Mouse (Mus musculus) right cerebral cortex, adult 18-20 months (tissue): ENCODE measurements around the gene Dhx30.
"Not testable (repeated sequence)": the region's sequence is repeated elsewhere in the genome, so short reads cannot be mapped to it uniquely, and the experiment has no call there.

Experiments used
- DNase-seq: peaks from one replicate; pipeline ENCODE4 v3.0.0; 2022; ENCODE audit warnings: mixed read lengths

The Dhx30 gene

DNA sequence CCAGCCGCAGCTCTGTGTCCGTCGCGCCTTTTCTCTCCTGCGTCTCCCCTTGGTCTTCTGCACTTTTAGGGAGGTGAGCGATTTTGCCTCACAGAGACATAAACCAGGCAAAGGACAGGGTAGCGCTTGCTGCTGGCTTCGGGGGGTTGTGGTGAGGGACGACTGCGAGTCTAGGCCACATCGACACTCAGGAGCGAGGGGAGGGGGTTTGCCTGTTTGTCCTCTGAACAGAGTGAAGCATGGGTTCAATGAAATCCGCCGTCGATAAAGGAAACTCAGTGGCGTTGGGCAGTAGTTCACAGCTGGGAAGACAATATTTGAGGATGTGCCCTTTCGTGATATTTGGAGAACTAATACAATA, at the start of gene Dhx30:
TSS of gene Dhx30 (minus strand) at position 52 of the 361 bp plus-strand sequence.
- no peak for DNase-seq

DNA sequence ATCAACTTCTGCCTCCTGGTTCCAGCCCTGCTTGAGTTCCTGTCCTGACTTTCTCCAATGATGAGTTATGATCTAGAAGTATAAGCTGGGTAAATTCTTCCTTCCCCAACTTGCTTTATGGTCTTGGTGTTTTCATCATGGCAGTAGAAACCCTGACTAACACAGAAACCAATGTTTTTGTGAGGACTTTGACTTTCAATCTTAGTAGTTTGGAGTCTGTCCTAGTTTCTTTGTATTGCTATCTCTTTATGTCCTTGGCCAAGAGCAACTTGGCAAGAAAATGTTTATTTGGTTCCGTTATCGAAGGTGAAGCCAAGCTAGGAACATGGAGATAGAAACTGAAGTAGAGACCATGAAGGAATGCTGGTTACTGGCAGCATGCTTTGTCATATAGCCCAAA, 45.4 kb upstream of the Dhx30 start:
- no peak for DNase-seq

DNA sequence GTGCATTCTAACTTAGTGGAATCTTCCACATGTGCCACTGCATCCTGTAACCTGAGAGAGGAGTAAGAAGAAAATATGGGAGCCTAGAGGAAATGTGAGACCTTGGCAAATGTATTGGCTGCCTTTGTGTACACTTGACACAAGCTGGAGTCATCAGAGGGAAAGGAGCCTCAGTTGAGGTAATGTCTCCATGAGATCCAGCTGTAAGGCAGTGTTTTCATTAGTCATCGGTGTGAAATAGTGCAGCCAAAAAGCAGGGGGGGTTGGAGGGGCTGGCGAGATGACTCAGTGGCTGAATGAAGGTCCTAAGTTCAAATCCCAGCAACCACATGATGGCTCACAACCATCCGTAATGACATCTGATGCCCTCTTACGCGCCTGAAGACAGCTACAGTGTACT, 44.8 kb upstream of the Dhx30 start:
- DNase-seq, result no peak

DNA sequence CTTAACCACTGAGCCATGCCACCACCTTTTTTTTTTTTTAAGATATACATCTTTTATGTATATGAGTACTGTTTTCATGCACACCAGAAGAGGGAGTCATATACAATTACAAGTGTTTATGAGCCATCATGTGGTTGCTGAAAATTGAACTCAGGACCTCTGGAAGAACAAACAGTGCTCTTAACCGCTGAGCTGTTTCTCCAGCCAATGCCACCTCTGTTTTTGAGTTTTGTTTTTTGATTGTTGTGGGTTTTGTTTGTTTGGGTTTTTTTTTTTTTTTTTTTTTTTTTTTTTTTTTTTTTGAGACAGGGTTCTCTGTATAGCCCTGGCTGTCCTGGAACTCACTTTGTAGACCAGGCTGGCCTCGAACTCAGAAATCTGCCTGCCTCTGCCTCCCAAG, 42.9 kb upstream of the Dhx30 start:
- not testable (repeated sequence) for DNase-seq

DNA sequence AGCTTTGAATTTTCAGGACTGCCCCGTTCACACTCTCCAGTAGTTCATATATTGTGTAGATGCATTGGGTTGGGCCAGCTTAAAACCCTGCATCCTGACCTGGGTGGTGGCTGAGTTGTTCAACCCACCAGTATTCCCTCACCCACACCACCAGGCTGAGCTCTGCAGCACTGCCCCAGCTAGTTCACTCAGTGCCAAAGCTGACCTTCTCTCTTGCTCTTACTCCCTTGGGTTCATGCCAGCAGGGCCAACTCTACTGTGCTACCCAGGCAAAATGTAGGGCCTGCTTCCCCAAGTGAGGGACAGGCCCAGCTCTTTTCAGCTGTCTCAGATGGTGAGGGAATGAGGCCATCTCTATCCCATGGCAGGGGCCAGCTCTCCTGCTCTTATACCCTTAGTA, 41.4 kb upstream of the Dhx30 start:
- no peak for DNase-seq

DNA sequence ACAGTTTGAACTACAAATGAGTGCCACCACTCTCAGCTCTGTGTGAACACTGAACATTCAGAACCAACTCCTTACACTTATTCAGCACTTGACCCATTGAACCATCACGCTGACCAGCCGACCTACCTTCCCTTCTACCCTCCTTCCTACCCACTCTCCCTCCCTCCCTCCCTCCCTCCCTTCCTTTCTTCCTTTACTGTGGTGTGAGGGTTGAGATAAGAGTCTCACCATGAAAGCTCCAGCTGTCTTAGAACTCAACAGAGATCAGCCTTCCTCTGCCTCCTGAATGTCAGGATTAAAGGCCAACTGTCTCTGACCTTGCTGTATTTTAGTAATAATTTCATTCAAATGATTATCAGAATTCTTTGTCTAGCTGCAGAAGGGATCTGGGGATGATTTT, 31.0 kb upstream of the Dhx30 start:
- no peak for DNase-seq

DNA sequence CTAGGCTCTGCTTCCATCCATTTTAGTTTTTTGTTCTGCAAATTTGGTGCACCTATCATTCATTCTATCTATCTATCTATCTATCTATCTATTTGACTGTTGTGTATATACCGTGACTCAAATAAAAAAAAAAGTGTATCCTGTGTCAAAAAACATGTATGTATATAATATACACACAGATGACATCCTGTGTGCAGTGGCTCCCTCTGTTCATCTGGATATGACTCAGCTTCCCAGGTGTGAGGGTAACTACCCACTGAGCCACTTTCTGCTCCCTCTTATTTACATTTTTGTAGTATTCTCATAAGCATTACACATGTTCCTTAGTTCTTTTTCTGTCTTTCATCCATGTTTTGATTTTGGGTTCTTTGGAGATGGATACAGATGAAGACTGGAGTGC, 24.5 kb upstream of the Dhx30 start:
- DNase-seq, result no peak

DNA sequence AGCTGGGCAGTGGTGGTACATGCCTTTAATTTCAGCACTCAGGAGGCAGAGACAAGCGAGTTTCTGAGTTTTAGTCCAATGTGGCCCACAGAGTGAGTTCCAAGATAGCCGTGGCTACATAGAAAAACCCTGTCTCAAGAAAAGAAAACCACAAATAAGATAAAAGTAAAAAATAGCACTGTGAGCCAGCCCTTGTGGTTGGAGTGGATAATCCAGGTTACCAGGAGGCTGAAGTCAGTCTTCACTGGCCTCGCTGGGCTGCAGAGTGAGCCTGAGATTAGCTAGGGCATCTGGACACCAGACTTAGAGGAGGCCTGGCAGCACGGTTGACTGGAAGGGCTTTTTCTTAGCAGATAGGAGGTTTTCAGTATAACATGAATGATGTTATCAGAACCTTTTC, 21.5 kb upstream of the Dhx30 start:
- no peak for DNase-seq

DNA sequence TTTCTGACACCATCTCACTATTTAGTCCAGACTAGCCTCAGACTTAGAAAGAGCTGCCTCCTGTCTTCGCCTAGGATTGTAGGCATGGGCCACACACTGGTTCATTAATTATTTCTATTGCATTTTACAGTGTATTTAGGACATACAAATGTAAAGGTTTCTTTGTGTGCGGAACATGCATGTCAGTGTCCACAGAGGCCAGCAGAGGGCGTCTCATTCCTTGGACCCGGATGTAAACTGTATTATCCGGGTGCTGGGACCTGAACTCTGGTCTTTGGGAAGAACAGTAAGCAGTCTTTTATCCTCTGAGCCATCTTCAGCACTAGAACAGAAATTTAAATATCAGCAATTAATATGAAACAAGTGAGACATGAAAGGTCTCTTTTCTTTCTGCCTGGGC, 16.5 kb upstream of the Dhx30 start:
- no peak for DNase-seq

DNA sequence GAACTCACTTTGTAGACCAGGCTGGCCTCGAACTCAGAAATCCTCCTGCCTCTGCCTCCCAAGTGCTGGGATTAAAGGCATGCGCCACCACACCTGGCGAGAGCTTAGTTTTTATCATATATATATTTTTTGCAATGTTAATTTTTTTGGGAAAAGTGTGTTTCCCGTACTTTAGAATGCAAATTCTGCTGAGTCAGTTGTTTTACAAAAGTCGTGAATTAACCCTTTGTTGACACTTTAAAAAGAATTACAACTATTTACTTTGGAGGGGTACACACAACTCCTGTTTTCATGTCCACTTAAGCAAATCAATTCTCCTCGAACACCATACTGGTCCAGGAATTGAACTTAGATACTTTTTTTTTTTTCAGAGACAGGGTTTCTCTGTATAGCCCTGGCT, 15.3 kb upstream of the Dhx30 start:
- DNase-seq, result no peak

DNA sequence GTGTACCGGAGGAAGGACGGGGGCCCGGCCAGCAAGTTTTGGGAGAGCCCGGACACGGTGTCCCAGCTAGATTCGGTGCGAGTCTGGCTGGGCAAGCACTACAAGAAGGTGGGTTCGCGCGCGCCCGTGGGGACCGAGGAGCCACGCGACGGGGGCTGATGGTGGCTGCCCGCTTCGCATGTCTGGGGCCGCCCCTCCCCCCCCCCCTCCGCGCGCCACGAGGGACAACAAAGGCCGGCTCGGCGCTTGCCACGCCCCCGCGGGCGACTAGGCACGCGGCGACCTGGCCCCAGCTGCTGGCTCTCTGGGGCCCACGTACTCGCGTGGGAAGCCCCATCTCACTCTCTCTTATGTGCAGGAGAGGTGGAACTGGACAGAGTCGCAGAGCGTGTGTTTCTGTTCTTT, 14.6 kb upstream of the Dhx30 start:
- peak; percentile 41 for DNase-seq

DNA sequence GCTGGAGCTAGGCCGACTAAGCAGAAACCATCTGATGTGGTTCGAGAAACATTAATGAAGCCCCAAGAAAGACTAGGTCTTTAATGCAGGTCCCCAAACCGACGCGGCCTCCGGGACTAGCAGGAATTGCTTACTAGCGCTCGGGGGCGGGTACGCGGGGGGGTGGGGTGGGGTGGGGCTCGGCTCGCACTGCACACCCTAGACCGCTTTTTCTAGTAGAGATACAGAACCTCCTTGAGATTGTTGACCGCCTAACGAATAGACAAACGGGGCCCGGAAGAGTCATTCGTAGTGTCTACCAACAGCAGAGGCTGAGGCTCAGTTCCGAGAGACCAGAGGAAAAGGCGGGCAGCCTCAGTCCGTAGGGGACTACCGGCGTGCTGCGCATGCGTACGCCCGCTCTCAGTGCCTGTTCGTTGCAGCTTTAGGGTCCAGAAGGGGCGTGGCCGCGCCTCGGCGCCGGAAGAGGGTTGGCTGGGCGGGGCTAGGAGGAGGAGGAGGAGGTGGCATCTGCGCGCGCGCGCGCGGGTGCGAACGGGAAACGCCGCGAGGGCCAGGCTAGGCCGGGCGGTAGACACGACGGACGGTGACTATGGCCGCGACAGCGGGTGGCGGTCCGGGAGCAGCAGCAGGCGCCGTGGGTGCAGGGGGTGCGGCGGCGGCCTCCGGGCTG, 14.0 kb upstream of the Dhx30 start:
- DNase-seq, result peak; percentile 99

DNA sequence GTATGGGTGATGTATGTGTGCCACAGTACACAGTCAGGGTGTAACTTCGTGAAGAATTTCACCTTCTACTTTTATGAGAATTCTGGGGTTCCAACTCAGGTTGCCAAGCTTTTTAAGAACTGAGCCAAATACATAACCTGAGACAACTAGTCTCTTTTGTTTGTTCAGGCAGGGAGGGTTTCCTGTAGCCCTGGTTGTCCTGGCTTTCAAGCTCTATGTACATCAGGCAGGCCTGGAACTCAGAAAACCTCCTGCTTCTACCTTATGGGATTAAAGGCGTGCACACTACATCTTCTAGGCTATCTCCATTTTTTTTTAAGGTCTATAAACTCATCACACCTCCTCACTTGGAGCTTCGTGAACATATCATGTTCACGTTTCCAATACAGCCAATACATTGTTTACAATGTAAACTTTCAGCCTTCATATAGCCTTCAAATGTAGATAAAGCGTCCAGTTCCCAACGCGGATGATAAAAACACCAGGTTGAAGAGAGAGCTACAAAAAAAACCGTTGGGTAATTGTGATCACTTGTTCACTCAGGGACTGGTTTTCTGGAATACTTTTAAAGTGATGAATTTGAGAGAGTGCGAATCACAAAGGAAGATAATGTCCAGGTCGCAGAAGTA, 13.4 kb upstream of the Dhx30 start:
- DNase-seq, result no peak

DNA sequence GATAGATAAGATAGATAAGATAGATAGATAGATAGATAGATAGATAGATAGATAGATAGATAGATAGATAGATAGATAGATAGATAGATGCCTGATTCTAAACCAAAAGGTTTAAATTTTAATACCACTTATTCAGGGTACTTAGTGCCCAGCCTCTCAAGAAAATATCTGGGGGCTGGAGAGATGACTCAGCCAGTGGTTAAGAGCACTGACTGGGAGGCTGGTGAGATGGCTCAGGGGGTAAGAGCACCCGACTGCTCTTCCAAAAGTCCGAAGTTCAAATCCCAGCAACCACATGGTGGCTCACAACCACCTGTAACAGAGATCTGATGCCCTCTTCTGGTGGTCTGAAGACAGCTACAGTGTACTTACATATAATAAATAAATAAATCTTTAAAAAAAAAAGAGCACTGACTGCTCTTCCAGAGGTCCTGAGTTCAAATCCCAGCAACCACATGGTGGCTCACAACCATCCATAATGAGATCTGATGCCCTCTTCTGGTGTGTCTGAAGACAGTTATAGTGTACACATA, 6.4 kb upstream of the Dhx30 start:
- not testable (repeated sequence) for DNase-seq

DNA sequence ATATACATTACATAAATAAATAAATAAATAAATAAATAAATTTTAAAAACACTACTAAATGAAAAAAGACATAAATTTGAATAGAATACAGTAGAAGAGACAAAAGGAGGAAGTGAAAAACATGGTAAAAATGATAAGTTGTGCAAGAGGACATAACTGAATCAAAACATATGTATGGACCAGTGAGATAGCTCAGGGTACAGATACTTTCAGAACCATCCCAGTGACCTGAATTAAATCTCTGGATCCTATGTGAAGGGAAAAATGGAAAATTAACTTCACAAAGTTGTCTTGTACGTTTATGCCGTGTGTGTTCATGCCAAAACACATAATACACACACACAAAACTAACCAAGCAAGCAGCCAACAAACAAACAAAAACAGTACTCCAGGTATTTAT, 5.7 kb upstream of the Dhx30 start:
- DNase-seq, result no peak

DNA sequence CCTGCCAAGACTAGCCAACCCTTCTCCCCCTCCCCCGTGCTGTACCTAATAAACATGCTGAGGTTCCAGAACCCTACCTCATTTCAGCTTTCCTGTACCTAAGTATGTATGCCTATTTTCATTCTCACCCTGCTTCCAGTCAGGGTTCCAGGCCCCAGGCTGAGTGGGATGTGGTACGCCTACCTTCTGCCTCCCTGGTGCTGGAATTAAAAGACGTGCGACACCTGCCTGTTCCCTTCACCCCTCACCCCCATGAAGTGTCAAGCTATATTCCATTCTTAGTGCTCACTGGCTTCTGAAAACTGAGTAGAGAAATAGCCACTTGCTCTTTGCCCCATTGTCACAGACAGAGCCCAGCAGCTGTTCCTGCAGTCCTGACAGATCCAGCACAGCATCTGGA, 3.8 kb upstream of the Dhx30 start:
- peak; percentile 34 for DNase-seq

DNA sequence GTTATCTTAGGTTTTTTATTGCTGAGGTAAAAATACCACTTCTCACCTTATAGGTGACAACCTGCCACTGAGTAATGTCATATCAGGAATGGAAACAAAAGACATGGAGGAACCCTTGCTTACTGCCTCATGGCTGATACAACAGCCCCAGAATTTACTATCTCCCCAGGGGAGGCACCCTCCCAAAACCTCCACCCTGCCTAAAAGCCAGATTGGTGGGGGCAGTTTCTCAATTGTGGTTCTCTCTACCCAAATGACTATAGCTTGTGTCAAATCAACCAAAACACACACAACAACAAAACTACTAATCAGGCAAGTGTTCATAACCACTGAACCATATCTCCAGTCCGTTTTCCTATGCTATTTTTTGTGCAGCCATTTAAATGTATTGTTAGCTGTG, 619 bp upstream of the Dhx30 start:
- DNase-seq, result no peak

DNA sequence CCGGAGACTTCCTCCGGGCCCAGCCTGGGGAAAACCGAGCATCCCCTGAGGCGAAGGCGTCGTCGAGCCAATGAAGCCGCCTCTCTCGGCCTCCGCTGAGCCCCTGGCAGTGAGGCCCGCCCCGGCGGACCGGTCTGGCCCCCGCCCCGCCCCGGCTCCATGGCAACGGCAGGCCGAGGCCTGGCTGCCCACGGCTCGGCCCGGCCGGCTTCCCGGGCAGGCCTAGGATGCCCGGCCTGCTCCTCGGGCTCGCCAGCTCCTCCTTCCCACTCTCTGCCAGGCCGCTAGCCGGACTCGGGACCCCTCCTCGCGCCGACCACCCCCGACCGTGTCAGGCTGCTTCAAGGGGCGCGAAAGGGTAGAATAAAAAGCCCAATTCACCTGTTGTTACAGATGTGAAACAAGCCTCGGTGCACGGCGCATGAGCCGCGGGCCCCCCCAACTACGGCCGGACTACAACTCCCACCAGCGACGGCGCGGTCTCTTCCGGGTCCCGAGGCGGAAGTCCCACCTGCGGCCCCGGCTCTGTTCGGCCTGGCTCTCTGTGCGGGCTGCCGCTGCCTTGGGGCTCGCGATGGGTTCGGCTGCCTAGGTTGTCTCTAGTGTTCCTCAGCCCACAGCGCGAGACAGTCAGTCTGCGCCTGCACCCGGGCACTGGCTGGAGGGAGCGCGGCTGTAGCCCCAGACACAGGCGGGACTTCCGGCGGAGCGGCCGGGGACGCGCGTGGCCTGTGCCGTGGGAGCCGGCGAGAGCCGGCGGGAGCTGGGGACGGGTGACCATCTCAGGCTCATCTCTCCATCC, 452 bp downstream of the Dhx30 start, which contains the start of gene Smarcc1:
TSS of gene Smarcc1 (plus strand) at position 732 of the 802 bp plus-strand sequence.
- peak; percentile 93 for DNase-seq

DNA sequence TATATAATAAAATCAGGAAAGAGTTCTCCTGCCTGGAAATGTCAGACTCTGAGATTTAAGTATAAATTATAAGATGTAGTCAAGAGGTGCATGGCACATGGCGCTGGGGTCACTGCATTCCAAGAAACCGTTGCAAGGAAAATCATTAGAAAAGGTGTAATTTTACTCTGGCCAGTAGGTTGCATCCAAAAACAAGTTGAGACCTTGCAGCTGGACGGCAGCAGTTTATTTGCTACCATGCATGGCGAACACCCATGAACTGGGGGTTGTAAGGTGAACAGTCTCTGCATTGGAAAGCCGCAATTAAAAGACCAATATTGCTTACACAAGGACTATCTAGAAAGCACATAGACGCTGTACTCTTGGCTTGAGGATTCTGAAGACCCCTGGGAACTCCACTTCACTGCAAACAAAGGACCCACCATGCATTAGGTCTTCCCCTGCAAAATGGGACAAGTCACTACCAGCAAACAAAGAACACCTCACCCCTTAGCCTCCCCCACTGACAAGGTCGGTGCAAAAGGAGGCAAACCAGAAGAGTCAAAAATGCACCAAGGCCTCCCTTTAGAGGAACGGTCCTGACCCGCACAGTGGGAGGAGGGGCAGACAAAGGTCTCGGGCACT, 1.2 kb downstream of the Dhx30 start:
- no peak for DNase-seq

DNA sequence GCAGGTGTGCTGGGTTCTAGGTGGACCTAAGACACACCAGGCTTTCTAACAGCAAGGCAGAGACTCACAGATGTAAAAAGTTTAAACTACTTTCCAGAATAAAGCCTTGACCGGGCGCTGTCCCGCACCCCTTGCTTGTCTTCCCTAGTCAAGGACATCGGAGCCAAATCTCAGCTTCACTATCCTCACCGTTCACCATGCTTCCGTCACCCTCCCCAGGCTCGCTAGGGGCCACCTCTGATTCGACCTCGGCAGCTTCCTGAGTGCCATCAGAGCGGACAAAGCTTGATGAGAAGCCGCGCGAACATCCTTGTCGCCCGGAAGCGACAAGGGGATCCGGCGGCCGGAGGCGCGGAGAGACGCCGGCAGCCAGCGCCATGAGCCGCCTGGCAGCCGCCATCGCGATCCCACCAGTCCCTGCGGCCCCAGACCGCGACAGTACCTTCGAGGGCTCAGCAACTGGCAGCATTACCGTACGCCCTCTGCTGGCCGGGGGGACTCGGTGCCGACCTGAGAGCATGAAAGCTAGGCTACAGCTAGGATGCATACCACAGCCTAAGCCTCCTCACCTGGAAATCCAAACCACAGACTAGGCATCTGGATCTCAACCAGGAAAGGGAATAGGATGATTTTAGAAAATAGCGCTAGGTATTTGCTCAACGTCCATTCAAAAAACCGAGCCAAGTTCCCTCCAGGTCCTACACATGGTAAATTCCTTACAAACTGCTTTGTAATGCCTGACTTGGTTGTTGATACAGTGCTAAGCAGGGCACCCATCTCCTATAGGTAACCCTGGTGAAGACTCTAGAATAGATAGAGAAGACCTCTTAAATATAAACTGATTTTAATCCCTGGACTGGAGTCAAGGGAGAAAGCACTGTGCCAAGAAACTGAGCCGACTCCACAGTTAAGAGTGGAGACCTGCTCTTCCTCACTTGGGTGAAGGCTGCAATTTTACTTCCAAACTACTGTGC, 16.7 kb downstream of the Dhx30 start:
- peak; percentile 95 for DNase-seq

DNA sequence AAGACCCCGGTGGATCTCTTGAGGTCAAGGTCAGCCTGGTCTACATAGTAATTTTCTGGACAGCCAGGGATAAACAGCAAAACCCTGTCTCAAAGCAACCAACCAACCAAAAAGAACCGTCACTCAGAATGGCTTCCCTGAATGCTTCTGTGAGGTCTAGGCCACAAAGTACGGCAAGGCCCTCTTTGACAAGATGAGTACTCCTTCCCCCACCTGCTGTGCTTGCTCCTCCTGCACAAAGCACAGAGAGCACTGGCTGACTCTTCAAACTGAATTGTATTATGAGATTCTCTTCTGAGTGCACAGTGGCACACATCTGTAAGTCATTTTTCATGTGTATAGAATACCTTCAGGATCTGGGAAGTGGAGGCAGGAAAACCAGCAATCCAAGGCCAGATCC, 19.8 kb downstream of the Dhx30 start:
- no peak for DNase-seq

DNA sequence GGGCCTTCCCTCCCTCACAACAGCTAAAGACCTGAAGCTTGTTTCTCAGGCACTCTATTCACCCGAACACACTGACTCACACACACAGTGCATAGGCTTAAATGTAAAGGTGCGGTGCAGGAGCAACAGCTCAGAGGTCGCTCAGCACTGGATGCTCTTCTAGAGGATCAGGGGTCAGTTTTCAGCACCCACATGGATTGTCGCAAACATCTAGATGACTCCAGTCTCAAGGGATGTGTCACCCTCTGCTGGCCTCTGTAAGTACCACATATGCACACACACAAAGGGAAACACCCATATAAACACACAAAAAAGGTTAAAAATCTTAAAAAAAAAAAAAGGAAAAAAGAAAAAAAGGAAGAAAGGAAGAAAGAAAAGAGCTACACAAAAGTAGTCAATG, 22.9 kb downstream of the Dhx30 start:
- no peak for DNase-seq
